Mouse (Mus musculus) CH12.LX (cell line): ENCODE measurements around the gene Paqr5. TPM values are rescaled to one million over a fixed set of nuclear protein-coding genes. Genes with fewer than 3 reads are reported as not detected.

Experiments
- DNase-seq: peaks from one replicate; pipeline ENCODE4 v3.0.0-alpha.2; 2013; ENCODE audit errors: extremely low read depth
- H3K27ac ChIP-seq: 2 replicates; pipeline ENCODE4 v1.5.1; 2012; ENCODE audit warnings: low read depth, mild to moderate bottlenecking, control low read depth, moderate library complexity; ENCODE audit not compliant: insufficient read depth
- H3K27me3 ChIP-seq: replicated peaks from 2 replicates; pipeline ENCODE3; 2012; ENCODE audit warnings: inconsistent platforms
- H3K36me3 ChIP-seq, 2 experiments: replicated peaks in 1 of 2; 2 replicates each; pipeline versions ENCODE3 to v1.6.1; 2012; ENCODE audit warnings: inconsistent platforms in 1 of 2, low read length in 1 of 2, mild to moderate bottlenecking in 1 of 2, mixed read lengths in 1 of 2, moderate library complexity in 1 of 2; ENCODE audit not compliant: control insufficient read depth in 1 of 2, insufficient read depth in 1 of 2
- H3K4me1 ChIP-seq, 2 experiments: 2 replicates each; pipeline ENCODE4 v1.6.1; 2012; ENCODE audit warnings: inconsistent platforms in 1 of 2, moderate library complexity in 1 of 2; ENCODE audit not compliant: insufficient read depth in 2 of 2, control insufficient read depth in 1 of 2
- H3K4me2 ChIP-seq: 2 replicates; pipeline ENCODE4 v1.6.1; 2012; ENCODE audit warnings: low read depth, mild to moderate bottlenecking, control low read depth; ENCODE audit not compliant: poor library complexity, insufficient read depth, severe bottlenecking
- H3K4me3 ChIP-seq, 3 experiments: fragments of 150-350 bp in 1 of 3; sonication (generic) in 1 of 3; replicated peaks in 1 of 3; 2 replicates each; pipeline versions ENCODE3 to v1.5.1; 2011 to 2012; ENCODE audit warnings: low read depth in 2 of 3, low read length in 2 of 3, mild to moderate bottlenecking in 2 of 3, moderate library complexity in 2 of 3, control low read depth in 1 of 3, improper control_type of control experiment in 1 of 3, inconsistent platforms in 1 of 3, mixed read lengths in 1 of 3; ENCODE audit not compliant: poor library complexity in 1 of 3
- H3K79me2 ChIP-seq: replicated peaks from 2 replicates; pipeline ENCODE4 v1.6.1; 2012; ENCODE audit warnings: mild to moderate bottlenecking, moderate library complexity; ENCODE audit not compliant: control insufficient read depth, poor library complexity, insufficient read depth, severe bottlenecking; ENCODE audit errors: extremely low read depth
- H3K9ac ChIP-seq: 2 replicates; pipeline ENCODE4 v1.6.1; 2012; ENCODE audit warnings: low read depth, mild to moderate bottlenecking, control low read depth, moderate library complexity; ENCODE audit not compliant: insufficient read depth
- H3K9me3 ChIP-seq: replicated peaks from 2 replicates; pipeline ENCODE3; 2012; ENCODE audit warnings: low read length, inconsistent platforms, mixed read lengths
- CTCF ChIP-seq, 2 experiments: IDR thresholded peaks in 1 of 2; conservative IDR thresholded peaks in 1 of 2; 2 replicates each; pipeline ENCODE4 v1.5.1; 2011 to 2012; ENCODE audit warnings: low read depth in 2 of 2, low read length in 2 of 2, improper control_type of control experiment in 1 of 2, inconsistent platforms in 1 of 2, mild to moderate bottlenecking in 1 of 2, moderate library complexity in 1 of 2
- ELF1 ChIP-seq: IDR thresholded peaks from 2 replicates; pipeline ENCODE4 v1.6.1; 2014; ENCODE audit warnings: low read depth, mild to moderate bottlenecking, inconsistent platforms, low read length, improper control_type of control experiment
- HCFC1 ChIP-seq: IDR thresholded peaks from 2 replicates; pipeline ENCODE4 v1.6.1; 2012; ENCODE audit warnings: low read depth, mild to moderate bottlenecking, inconsistent platforms, low read length, improper control_type of control experiment
- IRF4 ChIP-seq: IDR thresholded peaks from 2 replicates; pipeline ENCODE4 v1.6.1; 2014; ENCODE audit warnings: low read depth, mild to moderate bottlenecking, inconsistent platforms, low read length, improper control_type of control experiment
- JUN ChIP-seq: IDR thresholded peaks from 2 replicates; pipeline ENCODE4 v1.6.1; 2011; ENCODE audit warnings: low read depth, mild to moderate bottlenecking, low read length, improper control_type of control experiment, moderate library complexity; ENCODE audit not compliant: insufficient read depth
- MAZ ChIP-seq: IDR thresholded peaks from 2 replicates; pipeline ENCODE4 v1.6.1; 2012; ENCODE audit warnings: low read depth, mild to moderate bottlenecking, inconsistent platforms, low read length, improper control_type of control experiment, moderate library complexity
- MEF2A ChIP-seq: IDR thresholded peaks from 2 replicates; pipeline ENCODE4 v1.6.1; 2014; ENCODE audit warnings: low read depth, mild to moderate bottlenecking, inconsistent platforms, low read length, improper control_type of control experiment, borderline replicate concordance
- NRF1 ChIP-seq: IDR thresholded peaks from 2 replicates; pipeline ENCODE4 v1.6.1; 2014; ENCODE audit warnings: low read depth, mild to moderate bottlenecking, inconsistent platforms, low read length, improper control_type of control experiment, moderate library complexity
- RAD21 ChIP-seq: IDR thresholded peaks from 2 replicates; pipeline ENCODE4 v1.6.1; 2011; ENCODE audit warnings: low read depth, mild to moderate bottlenecking, low read length, improper control_type of control experiment, moderate library complexity
- SIN3A ChIP-seq: IDR thresholded peaks from 2 replicates; pipeline ENCODE4 v1.6.1; 2012; ENCODE audit warnings: low read length, improper control_type of control experiment, inconsistent platforms
- SMC3 ChIP-seq: IDR thresholded peaks from 2 replicates; pipeline ENCODE4 v1.6.1; 2011; ENCODE audit warnings: low read depth, low read length, improper control_type of control experiment
- ZMIZ1 ChIP-seq: IDR thresholded peaks from 2 replicates; pipeline ENCODE4 v1.6.1; 2012; ENCODE audit warnings: low read depth, mild to moderate bottlenecking, inconsistent platforms, low read length, improper control_type of control experiment
- ZNF384 ChIP-seq: IDR thresholded peaks from 2 replicates; pipeline ENCODE4 v1.6.1; 2012; ENCODE audit warnings: low read depth, low read length, improper control_type of control experiment, inconsistent platforms
- dilution Hi-C: fragments of 300-500 bp; cut with MboI; formaldehyde crosslinking; loops from 2 replicates; pipeline ENCODE4 v1.14.3; 2020; ENCODE audit warnings: low sequenced_read_pairs; ENCODE audit not compliant: extremely low pct_unique_long_range_greater_than_20kb, extremely low pct_ligation_motif_present
- in situ Hi-C: fragments of 300-500 bp; cut with MboI; formaldehyde crosslinking; loops from 3 replicates; pipeline ENCODE4 v1.14.3; 2019; ENCODE audit warnings: low sequenced_read_pairs, low pct_ligation_motif_present, low pct_unique_long_range_greater_than_20kb, mixed read lengths
- polyA plus RNA-seq: library from polyadenylated mRNA; unstranded; fragments of >175 nt; gene quantifications from 2 replicates; pipeline ENCODE4 v1.2.1, GENCODE M21; 2012; ENCODE audit warnings: low read depth; ENCODE audit not compliant: insufficient read length
- total RNA-seq, 2 experiments: library from RNA; depleted of rRNA; stranded (reverse); fragments of 300-350 nt in 1 of 2; fragments of >200 nt in 1 of 2; gene quantifications; 2 replicates each; pipeline ENCODE4 v1.2.3; 2012 to 2014

The Paqr5 gene
- total and polyA plus RNA-seq, 3 experiments, result 0.38 to 0.43 (median 0.39) TPM

DNA sequence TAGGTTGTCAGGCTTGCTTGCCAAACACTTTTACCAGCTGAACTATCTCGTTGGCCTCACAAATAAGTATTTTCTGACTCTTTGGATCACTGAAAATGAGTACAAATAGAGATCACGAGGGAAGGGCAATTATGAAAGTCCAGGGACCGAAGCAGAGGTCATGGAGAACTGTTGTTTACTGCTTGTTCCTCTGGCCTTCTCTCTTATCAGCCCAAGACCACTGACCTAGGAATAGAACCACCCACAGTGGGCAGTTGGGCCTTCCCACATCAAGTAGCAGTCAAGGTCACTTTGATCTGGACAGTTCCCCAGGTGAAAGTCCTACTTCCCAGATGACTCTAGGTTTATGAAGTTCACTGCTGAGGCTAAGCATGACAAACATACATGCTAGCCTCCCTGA lies 15.5 kb upstream of the Paqr5 start:
- Histone ChIP-seq H3K27me3 (peaks cover 10% of the 10 kb centered on the region), H3K9me3 (no peaks in the 10 kb centered on the region), H3K79me2 (no peaks in the 10 kb centered on the region), H3K4me2 (no peak overlapping the region), H3K27ac (no peak overlapping the region), H3K9ac (no peak overlapping the region), H3K4me1 (peaks cover 0 to 13% of the 10 kb centered on the region in 2 experiments; a peak in 2 of 4 replicates), H3K4me3 (no peak overlapping the region), H3K36me3 (no peaks in the 10 kb centered on the region)
- in situ Hi-C loops (loop anchor here (25.0 kb wide), 1 partner anchor 520 kb away; no protein-coding TSS in a partner anchor), dilution Hi-C loops (no loop called here)
- no peak for DNase-seq
- TF ChIP-seq HCFC1, result no peak
- TF ChIP-seq IRF4, result no peak
- no peak for TF ChIP-seq ZMIZ1

DNA sequence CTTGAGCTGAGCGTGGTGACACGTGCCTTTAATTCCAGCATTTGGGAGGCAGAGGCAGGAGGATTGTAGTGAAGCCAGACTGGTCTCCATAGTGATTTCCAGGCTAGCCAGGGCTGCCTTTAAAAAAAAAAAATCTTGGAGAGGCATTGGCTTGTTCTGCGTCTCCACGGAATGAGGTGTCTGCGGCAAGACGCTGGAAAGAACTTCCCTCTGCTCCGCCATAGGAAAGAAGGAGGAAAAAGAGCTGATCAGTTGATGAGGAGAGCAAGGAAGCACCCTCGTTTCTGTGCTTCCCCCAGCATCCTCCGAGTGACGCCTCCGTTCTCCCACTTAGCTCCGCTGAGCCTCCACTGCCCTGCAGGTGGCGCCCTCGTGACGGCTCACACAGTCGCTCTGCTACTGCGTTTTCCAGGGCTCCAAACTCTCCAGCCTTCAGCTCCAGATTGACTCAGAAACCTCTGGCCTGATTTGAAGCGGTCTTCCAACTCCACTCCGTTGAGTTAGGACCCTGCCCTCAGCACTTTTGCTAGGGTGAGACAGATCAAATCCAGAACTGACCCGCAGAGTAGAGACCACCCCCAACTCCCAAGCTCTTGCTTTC lies 13.5 kb upstream of the Paqr5 start:
- TF ChIP-seq ELF1, result no peak
- no peak for TF ChIP-seq JUN
- no peak for TF ChIP-seq NRF1
- peak; percentile 23; the same call in 1 of the 2 replicates for TF ChIP-seq ZNF384
- TF ChIP-seq SMC3, result peak; percentile 94
- no peak for TF ChIP-seq MAZ
- peak; percentile 88 for TF ChIP-seq RAD21
- no peak for TF ChIP-seq SIN3A
- peak; percentile 80 to 97 for TF ChIP-seq CTCF (conservative IDR thresholded peaks at IDR 0.05 in 1 of 2, IDR thresholded peaks at IDR 0.05 in 1 of 2; ENCODE audit: low read depth in 2 of 2, low read length in 2 of 2)
- 0 out of 2 replicates have a peak, but pooled peaks have one; percentile 8 for TF ChIP-seq MEF2A
- TF ChIP-seq IRF4, result peak; percentile 26; the same call in 1 of the 2 replicates
- H3K79me2 ChIP-seq, result no peaks in the 10 kb centered on the region
- DNase-seq, result peak; percentile 75
- dilution Hi-C loops (no loop called here), in situ Hi-C loops (loop anchor here (25.0 kb wide), 1 partner anchor 522 kb away; no protein-coding TSS in a partner anchor)
- no peak overlapping the region for H3K9ac ChIP-seq
- H3K4me1 ChIP-seq, result peaks cover 0 to 13% of the 10 kb centered on the region in 2 experiments; a peak in 2 of 4 replicates
- H3K36me3 ChIP-seq, result no peaks in the 10 kb centered on the region
- H3K27ac ChIP-seq, result no peak overlapping the region
- peaks cover 10% of the 10 kb centered on the region for H3K27me3 ChIP-seq
- H3K4me3 ChIP-seq, result no peak overlapping the region
- H3K9me3 ChIP-seq, result no peaks in the 10 kb centered on the region
- H3K4me2 ChIP-seq, result peak overlapping the region; percentile 41; the same call in 1 of the 2 replicates
